Mouse (Mus musculus) cerebellum, postnatal 36 days (tissue): ENCODE data around the gene Prox1.

Experiments
- DNase-seq, 2 experiments: peaks; one replicate each; pipeline ENCODE4 v3.0.0; 2021 to 2022; ENCODE audit warnings: mixed read lengths in 2 of 2

Gene Prox1

DNA sequence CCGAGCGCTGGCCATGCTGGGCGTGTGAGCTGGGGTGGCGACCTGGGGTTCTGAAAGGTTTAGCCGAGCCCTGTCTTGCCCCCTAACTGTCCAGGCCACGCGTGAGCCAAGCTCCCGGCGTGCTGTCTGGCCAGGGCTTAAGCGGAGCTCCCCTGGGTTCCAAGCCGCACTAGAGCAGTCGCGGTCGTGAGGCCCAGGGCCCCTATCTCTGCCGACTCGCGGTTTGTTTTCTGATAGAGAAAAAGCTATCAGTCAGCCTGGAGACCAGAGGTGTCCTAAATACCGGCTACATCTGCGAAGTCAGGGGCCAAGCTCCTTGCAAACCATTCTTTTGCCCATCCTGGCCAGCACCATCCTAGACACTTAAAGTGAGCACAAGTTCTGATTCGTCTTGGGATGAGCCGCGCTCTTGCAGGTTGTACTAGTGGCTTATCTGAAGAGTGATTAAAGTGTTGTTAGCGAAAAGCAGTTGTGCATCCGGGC lies 2.5 kb upstream of the Prox1 start:
- no peak for DNase-seq

DNA sequence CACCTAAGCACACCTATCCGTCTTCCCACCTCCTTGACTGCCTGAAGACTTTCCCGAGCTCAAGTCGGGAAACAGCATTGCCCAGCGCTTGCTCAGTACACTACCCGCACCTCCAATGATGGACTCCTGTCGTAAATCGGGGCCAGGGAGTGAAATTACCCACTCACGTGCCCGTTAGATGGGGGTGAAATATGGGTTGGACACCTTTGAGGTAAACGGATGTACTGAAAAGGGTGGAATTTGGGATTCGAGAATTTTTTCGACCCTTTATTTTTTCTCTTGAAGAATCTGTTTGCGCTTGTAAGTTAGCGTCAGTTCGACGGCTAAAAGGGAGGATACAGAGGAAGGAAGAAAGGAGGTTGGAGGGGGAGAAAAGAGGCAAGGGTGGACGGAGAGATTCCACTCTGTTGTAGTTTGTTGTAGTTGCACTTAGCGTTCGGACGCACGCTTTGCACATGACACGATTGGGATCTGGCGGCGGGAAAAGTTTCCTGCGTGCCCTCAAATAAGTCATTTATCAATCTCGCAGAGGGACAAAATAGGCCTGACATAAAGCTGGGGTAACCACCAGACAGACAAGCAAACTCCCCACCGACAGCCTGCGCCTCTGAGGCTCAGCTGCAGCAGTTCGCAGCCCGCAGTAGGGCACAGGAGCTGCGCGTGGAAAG lies 1.9 kb upstream of the Prox1 start:
- DNase-seq: no peak

DNA sequence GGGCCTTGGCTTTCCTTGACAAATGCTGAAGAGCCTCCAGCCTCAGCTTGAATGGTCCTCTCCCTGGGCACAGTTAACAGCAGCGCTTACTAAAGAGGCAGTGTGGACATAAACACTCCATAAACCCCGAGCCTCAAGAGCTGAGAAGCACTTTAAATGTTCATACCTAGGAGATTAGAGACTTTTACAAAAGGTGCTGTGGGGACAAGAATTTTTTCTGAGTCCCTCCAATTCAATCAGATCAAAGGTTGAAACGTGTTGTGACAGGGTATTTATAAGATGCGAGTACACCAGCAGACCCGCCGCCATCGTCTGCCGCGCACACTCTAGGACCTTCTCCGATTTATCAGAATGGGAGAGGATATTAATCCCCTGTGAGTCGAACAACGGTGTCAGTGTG lies 1.2 kb upstream of the Prox1 start:
- peak in 1 of 2 experiments; percentile 24 for DNase-seq

DNA sequence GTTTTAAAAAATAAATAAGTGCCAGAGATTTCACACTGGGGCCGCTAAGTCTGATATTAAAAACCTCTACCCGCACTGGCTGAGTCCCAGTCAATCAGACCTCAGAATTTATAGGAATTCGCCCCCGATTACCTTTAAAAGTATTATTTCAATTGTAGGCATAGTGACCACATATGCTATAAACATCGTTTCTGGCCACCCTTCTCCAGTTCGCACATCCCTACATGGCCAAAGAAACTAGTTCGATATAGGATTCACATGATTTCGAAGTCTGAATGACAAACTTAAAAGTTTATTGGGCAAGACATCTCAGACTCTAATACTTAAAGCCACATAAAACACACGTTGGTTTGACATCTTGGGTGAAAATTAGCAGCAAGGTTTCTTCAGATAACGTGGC lies 827 bp upstream of the Prox1 start:
- no peak for DNase-seq

GRCm38 (mm10) chr1:190170819-190171216 lies 304 bp upstream of the Prox1 start:
- DNase-seq: no peak

DNA sequence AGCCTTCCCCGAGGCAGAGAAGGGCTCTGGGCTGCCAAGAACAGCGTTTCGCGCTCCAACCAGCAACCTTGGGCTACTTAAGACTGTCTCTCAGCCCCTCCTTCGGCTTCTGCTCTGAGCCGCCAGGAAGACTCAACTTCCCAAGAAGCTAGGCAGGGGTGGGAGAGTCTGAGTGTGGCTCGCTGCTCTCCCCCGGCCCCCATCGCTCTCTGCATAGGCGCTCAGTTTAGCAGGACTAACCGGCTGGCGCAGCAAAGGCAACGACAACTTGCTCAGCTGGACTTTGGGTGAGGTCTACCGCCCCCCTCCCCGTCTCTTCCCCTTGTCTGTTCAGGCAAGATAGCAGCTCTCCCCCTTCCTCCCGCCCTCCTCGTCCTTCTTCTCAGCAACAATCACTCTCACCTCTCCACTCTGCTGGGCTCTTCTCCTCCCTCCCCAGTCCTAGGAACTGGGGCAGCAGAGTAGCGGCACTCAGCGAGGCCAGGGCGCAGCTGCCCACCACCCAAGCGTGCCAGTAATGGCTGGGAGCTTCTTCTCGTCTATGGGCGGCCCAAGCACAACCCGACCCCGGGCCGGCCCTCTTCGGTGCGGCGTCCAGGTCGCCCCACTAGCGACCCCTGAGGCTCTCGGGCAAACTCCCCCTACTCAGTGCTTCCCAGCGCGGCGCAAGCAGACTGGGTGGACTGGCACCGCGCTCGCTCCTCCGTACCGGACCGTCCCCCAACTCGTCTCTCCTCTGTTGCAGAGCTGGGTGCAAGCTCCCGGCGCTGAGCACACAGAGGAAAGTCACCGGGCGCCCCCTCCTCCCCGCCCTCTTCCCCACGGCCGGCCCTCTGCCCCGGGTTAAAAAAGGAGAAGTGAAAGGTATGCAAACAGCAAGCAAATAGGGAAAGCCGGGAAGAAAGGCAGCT lies 1.5 kb downstream of the Prox1 start:
- peak; percentile 37 to 41 for DNase-seq

DNA sequence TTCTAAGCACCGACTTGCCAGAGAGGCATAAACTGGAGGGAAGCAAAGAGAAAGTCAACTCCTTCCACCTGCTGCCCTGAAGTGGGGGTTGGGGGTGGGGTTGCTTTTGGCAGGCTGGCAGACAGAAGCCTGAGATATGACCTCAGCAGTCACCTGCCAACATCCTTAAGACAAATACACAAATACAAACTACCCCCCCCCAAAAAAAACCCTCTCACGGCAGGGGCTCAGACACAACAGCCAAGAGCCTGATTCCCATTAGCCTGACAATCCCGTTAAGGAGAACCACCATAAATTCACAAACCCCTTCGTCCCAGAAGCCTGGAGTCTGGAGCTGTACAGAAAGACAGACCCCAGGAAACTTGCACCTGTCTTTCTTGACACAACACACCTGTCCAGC lies 2.4 kb downstream of the Prox1 start:
- DNase-seq: no peak

DNA sequence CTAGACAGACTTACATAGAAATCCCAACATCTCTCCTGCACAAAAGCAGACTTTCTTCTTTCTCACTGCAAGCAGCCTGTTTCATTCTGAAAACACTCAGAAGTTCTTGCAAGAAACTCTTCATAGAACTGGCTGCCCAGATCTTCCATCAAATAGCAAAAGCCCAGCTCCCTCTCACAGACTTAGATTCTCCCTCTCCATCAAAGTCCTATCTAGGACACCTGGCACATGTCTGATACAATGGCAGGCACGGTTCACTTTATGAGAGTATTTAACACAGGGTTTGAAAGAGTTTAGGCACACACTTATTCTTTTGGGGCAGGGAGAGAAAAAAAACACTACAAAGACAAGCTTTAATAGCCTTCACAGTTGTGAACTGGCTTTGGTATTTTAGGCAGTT lies 2.9 kb downstream of the Prox1 start:
- no peak for DNase-seq

DNA sequence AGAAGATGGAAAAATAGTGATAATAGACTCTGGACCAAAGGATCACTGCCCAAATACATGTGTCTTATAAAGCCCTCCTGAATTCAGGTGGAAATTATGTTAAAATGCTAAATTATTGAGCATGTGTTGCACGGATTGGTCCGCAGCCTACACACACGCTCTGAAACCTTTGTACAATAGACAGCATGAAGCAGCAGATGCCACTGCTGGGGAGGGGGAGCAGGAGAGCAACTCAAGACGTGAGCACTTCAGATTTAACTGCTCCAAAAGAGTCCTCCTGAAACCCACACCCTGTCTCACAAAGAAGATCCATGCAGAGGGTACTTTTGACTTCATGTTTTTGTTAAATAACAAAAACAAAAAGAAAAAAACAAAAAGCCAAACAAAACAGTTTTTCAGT lies 5.0 kb downstream of the Prox1 start:
- no peak for DNase-seq

- peak in 1 of 2 experiments; percentile 40 for DNase-seq
Measured at GRCm38 (mm10) chr1:190163471-190163870, 7.0 kb downstream of the Prox1 start.

DNA sequence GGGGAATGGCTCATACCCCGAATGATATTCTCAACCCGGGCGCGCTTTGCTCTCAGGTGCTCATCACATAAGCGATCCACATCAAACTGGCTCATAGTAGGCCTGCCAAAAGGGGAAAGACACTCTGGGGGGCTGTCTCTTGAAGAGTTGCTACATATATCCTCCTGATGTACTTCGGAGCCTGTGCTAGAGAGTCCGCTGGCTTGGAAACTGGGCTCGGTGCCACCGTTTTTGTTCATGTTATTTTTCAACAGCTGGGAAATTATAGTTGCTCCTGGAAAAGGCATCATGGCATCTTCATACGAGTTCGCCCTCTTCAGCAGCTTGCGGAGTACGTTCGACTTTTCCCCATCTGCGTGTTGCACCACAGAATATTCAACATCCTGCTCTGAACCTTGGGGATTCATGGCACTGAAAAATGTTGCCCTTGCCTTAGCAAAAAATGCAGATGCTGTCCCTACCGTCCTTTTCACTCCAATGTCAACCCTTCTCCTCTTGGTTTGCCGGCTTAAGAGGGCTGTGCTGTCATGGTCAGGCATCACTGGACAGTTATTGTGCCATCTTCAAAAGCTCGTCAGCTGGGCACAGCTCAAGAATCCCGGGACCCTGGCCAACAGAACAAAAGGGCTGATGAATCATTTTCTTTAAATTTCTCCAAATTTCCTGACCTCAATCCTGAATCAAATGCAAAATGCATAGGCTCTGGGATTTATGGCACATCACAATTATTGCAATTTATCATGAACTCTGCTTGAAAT lies 8.6 kb downstream of the Prox1 start:
- DNase-seq: peak; percentile 72 to 77

DNA sequence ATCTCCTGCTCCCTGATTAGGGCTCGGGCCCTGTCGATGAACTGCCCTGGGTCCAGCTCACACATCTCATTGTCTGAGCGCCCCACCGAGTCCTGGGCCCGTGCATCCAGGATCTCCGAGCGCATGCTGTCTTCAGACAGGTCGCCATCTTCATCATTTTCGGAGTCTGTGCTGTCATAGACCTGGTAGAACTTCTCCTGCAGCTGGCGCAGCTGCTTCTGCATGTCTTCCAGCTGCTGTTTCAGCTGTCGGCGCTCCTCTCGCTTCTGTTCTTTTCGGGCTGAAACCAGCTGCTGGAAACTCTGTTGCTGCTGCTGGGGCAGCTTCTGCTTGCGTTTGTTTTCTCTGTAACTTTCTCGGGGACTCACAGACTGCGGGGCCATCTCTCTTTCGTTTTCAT lies 9.2 kb downstream of the Prox1 start:
- no peak for DNase-seq

- DNase-seq: no peak
Measured at GRCm38 (mm10) chr1:190159457-190159856, 11.1 kb downstream of the Prox1 start.

GRCm38 (mm10) chr1:190155751-190156150 lies 14.8 kb downstream of the Prox1 start:
- no peak for DNase-seq

DNA sequence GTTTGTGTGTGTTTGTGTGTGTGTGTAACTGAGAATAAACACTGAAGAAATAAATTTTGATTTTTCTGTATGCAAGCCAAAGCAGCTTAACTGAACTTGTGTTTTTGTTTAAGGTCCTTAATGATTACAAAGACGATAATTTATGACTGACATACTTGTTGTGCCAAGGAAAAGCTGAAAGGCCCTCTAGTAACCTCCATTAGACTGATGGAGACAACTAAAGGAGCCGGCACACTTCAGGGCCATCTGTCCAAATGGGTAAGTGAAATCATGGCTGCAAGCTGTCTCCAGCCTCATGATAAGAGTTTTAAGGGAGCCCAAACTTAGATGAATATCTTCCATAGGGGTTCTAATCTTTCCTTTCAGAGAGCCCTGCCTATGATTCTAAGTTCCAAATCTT lies 15.5 kb downstream of the Prox1 start:
- no peak for DNase-seq

- no peak for DNase-seq
Measured at GRCm38 (mm10) chr1:190154292-190154691, 16.2 kb downstream of the Prox1 start.

DNA sequence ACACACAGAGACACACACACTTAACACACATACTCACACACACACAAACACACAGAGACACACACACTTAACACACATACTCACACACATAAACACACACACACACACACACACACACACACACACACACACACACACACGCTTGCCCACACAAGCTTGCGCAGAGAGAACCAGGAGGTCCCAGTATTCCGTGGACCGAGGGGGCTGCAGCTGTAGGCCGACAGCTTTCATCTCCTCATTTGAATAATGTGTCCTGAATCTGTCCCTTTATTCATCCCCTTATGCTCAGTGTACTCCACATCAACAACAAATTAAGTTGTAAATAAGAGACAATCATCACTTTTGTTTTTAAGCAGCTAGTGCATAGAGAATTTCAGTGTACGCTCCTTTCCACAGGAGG lies 17.9 kb downstream of the Prox1 start:
- no peak for DNase-seq

DNA sequence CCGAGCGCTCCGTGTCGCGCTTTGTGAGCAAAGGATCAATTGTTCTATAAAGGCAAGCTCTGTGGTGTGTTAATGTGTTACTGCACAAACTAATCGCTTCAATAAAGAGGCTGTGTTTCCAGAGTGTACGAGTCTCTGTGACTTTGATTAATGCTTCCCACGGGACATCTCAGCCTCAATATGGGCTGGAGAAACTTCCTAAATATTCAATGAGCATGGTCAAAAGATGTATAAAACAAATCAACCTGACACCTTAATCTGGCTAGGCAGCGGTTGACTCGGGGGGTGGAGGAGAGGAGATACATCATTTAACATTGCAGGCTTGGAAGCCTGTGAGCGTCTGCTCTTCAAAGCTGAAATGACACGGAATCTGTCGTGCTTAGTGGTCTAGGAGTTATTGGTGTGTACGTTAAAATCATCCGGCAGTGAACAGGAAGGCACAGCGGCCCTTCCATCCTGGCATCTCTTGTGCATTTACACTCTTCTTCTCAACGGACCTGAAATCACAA lies 21.2 kb downstream of the Prox1 start:
- no peak for DNase-seq

DNA sequence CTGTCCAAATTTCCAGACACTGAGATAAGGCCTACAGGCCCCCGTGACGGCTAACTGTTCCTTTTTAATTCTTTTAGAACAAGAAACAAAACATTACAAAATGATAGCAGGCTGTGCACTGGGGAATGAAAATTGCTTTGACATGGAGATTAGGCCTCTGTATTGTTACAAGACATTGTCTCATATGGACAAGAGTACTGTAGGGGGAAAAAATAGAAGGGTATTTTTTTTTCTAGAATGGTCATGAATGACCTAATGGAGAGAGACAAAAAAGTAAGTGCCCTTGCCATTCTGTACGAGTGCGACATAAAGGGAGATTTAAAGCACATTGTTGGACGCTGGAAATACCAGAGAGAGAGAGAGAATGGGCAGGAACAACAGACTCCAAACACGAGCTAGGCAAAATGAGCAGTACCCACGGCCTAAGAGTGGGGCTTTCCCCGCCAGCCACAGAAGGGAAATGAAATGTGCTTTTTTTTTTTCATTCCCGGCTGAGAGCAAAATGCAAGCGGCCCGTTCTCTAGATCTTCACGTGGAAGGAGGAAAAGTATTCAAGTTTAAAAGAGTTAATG lies 21.8 kb downstream of the Prox1 start:
- no peak for DNase-seq

- DNase-seq: no peak
Measured at GRCm38 (mm10) chr1:190147816-190148215, 22.7 kb downstream of the Prox1 start.

DNA sequence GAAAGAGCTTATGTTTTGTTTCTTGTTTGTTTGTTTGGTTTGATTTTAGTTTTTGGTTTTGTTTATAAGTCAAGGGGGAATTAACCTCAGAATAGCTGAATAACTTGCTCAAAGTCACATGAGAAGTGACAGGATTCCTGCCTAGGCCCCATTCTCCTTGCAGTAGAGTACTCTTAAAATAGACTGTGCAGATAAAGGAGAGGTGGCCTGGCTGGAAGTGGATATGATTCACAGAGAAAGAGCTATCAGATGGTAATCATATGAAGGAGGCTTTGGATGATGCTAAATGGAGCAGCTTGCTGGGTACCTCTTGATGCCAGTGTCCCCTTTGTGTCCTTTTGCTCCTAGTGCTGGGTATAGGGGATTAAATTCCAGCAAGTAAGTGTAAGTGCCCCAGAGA lies 26.1 kb downstream of the Prox1 start:
- DNase-seq: no peak

DNA sequence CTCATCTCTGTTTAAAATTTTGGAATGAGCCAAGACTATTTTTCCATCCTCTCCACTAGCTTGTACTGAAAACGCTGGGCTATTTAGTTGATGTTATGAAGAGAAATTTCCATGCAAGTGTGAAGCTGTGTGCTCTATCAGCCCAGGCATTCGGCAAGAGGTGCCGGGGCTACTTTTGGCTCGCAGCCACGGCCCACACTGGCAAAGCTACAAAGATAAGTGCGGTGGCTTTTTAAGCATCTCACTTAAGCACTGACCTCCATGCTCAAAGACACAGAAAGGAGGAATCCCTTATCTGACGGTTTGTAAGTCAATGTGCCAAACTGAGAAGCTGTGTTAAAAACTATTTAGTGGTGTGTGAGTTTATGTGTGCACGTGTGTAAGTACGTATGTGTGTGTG lies 26.9 kb downstream of the Prox1 start:
- no peak for DNase-seq

DNA sequence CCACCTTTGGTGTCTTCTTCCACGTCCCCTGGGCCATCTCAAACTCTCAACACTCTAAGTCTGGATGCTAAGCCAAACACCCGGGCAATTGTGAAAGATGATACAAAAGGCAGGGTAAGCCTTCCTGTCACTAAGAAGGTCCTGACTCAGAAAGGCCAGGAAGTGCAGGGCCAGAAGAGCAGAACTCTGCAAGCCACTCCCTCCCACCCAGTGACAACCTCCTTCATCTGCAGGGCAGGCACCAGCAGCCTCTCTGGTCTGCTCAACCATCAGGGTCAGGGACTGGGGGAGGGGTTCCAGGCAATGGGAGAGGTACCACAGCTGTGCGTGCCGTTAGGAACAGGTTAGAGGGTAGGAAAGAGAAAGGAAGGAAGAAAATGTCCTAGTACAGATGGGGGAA lies 27.9 kb downstream of the Prox1 start:
- DNase-seq: no peak
